ENCODE assay signal across 16 mouse cellular contexts in genomic region chr10:85164791-85165190, GRCm38 (mm10).
"Had no signal": no experiment of that assay in that cellular context is flagged by ENCODE, and none has a peak within 500 bp of the region (broad histone marks: within the 10 kb centered on the region; RNA-seq: fewer than 3 reads in every experiment).

No protein-coding gene starts in this region.

- H3K4me1 ChIP-seq: neural tube, embryonic 12.5 days; stomach, embryonic 15.5 days had no signal

- H3K27ac ChIP-seq: neural tube, embryonic 12.5 days; neural tube, embryonic 13.5 days; neural tube, embryonic 15.5 days; stomach, embryonic 15.5 days; stomach, postnatal 0 days had no signal

- DNase-seq: right cerebral cortex, adult 18-20 months; right cerebral cortex, postnatal 14 days; right cerebral cortex, postnatal 25 days; right cerebral cortex, postnatal 4 days; spleen, adult 18-20 months; thymus, adult 18-20 months; thymus, adult 2 months; thymus, postnatal 14 days; thymus, postnatal 25 days; thymus, postnatal 36 days; thymus, postnatal 4 days had no signal

- H3K9me3 ChIP-seq: neural tube, embryonic 12.5 days; neural tube, embryonic 13.5 days; neural tube, embryonic 15.5 days; stomach, embryonic 15.5 days had no signal

- H3K36me3 ChIP-seq: neural tube, embryonic 12.5 days; neural tube, embryonic 13.5 days; neural tube, embryonic 15.5 days; stomach, embryonic 15.5 days had no signal

- H3K4me2 ChIP-seq: neural tube, embryonic 12.5 days; neural tube, embryonic 13.5 days; neural tube, embryonic 15.5 days; stomach, embryonic 15.5 days had no signal

- H3K9ac ChIP-seq: neural tube, embryonic 12.5 days; neural tube, embryonic 13.5 days; neural tube, embryonic 15.5 days; stomach, embryonic 15.5 days had no signal

- H3K4me3 ChIP-seq: neural tube, embryonic 12.5 days; neural tube, embryonic 13.5 days; neural tube, embryonic 15.5 days; stomach, embryonic 15.5 days had no signal

- H3K27me3 ChIP-seq: neural tube, embryonic 12.5 days; neural tube, embryonic 13.5 days; neural tube, embryonic 15.5 days; stomach, embryonic 15.5 days had no signal
